Mouse (Mus musculus) MEL (cell line): Measurements from ENCODE around the gene Ctsl. TPM values are rescaled to one million over a fixed set of nuclear protein-coding genes. Genes with fewer than 3 reads are reported as not detected.
A peak's percentile ranks its signal among the peaks of the same experiment; 100 is the strongest.

Experiments
- DNase-seq: peaks from one replicate; pipeline ENCODE4 v3.0.0; 2011; ENCODE audit warnings: low read depth, low spot score
- H3K27ac ChIP-seq: 2 replicates; pipeline ENCODE4 v1.5.1; 2012; ENCODE audit warnings: low read depth, mild to moderate bottlenecking, control low read depth, low read length, moderate library complexity; ENCODE audit not compliant: control insufficient read depth
- H3K27me3 ChIP-seq, 2 experiments: fragments of 150-350 bp in 1 of 2; sonication (generic) in 1 of 2; 2 replicates each; pipeline ENCODE4 v1.6.1; 2012; ENCODE audit warnings: low read length in 2 of 2, mild to moderate bottlenecking in 2 of 2, improper control_type of control experiment in 1 of 2, moderate library complexity in 1 of 2; ENCODE audit not compliant: insufficient read depth in 2 of 2, control insufficient read depth in 1 of 2
- H3K36me3 ChIP-seq, 2 experiments: 2 replicates each; pipeline ENCODE4 v1.6.1; 2012 to 2014; ENCODE audit warnings: low read length in 2 of 2, improper control_type of control experiment in 1 of 2, inconsistent platforms in 1 of 2, mild to moderate bottlenecking in 1 of 2; ENCODE audit not compliant: insufficient read depth in 2 of 2, control insufficient read depth in 1 of 2
- H3K4me1 ChIP-seq, 2 experiments: fragments of 150-350 bp in 1 of 2; sonication (generic) in 1 of 2; 2 replicates each; pipeline ENCODE4 v1.6.1; 2012; ENCODE audit warnings: low read length in 2 of 2, improper control_type of control experiment in 1 of 2, mild to moderate bottlenecking in 1 of 2; ENCODE audit not compliant: insufficient read depth in 2 of 2, control insufficient read depth in 1 of 2
- H3K4me3 ChIP-seq, 2 experiments: fragments of 150-350 bp in 1 of 2; sonication (generic) in 1 of 2; 2 replicates each; pipeline ENCODE4 v1.5.1; 2012; ENCODE audit warnings: low read depth in 2 of 2, low read length in 2 of 2, mild to moderate bottlenecking in 2 of 2, moderate library complexity in 2 of 2, control low read depth in 1 of 2, improper control_type of control experiment in 1 of 2; ENCODE audit not compliant: control insufficient read depth in 1 of 2, insufficient read depth in 1 of 2
- H3K79me2 ChIP-seq: 2 replicates; pipeline ENCODE4 v1.6.1; 2012; ENCODE audit warnings: mild to moderate bottlenecking, low read length, moderate library complexity; ENCODE audit not compliant: control insufficient read depth, poor library complexity, insufficient read depth
- H3K9ac ChIP-seq: 2 replicates; pipeline ENCODE4 v1.6.1; 2012; ENCODE audit warnings: low read depth, mild to moderate bottlenecking, control low read depth, low read length, moderate library complexity; ENCODE audit not compliant: control insufficient read depth, poor library complexity, severe bottlenecking
- H3K9me3 ChIP-seq: fragments of 150-350 bp; sonication (generic); replicated peaks from 2 replicates; pipeline ENCODE4 v1.6.1; 2012; ENCODE audit warnings: mild to moderate bottlenecking, low read length, improper control_type of control experiment, moderate library complexity; ENCODE audit not compliant: insufficient read depth
- BHLHE40 ChIP-seq: IDR thresholded peaks from 2 replicates; pipeline ENCODE4 v1.6.1; 2012; ENCODE audit warnings: low read depth, mild to moderate bottlenecking, inconsistent platforms, low read length, improper control_type of control experiment, borderline replicate concordance
- CHD1 ChIP-seq: IDR thresholded peaks from 2 replicates; pipeline ENCODE4 v1.6.1; 2012; ENCODE audit warnings: low read depth, mild to moderate bottlenecking, inconsistent platforms, low read length, improper control_type of control experiment
- CHD2 ChIP-seq: IDR thresholded peaks from 2 replicates; pipeline ENCODE4 v1.6.1; 2011; ENCODE audit warnings: low read length, improper control_type of control experiment
- CTCF ChIP-seq, 3 experiments: IDR thresholded peaks in 2 of 3; conservative IDR thresholded peaks in 1 of 3; 2 replicates each; pipeline ENCODE4 v1.5.1; 2011 to 2012; ENCODE audit warnings: low read length in 3 of 3, low read depth in 2 of 3, mild to moderate bottlenecking in 2 of 3, improper control_type of control experiment in 1 of 3, inconsistent platforms in 1 of 3, mixed read lengths in 1 of 3, moderate library complexity in 1 of 3; ENCODE audit not compliant: control insufficient read depth in 1 of 3, insufficient read depth in 1 of 3, poor library complexity in 1 of 3, severe bottlenecking in 1 of 3
- E2F4 ChIP-seq: IDR thresholded peaks from 2 replicates; pipeline ENCODE4 v1.6.1; 2011; ENCODE audit warnings: low read depth, low read length, improper control_type of control experiment, borderline replicate concordance
- ELF1 ChIP-seq: IDR thresholded peaks from 2 replicates; pipeline ENCODE4 v1.6.1; 2014; ENCODE audit warnings: low read depth, mild to moderate bottlenecking, inconsistent platforms, low read length, improper control_type of control experiment, moderate library complexity
- EP300 ChIP-seq, 2 experiments: IDR thresholded peaks; 2 replicates each; pipeline ENCODE4 v1.6.1; 2011; ENCODE audit warnings: improper control_type of control experiment in 2 of 2, low read length in 2 of 2, low read depth in 1 of 2, mild to moderate bottlenecking in 1 of 2
- ETS1 ChIP-seq: IDR thresholded peaks from 2 replicates; pipeline ENCODE4 v1.6.1; 2012; ENCODE audit warnings: low read depth, mild to moderate bottlenecking, inconsistent platforms, low read length, improper control_type of control experiment, moderate library complexity
- GABPA ChIP-seq: IDR thresholded peaks from 2 replicates; pipeline ENCODE4 v1.6.1; 2012; ENCODE audit warnings: low read depth, mild to moderate bottlenecking, inconsistent platforms, low read length, improper control_type of control experiment, moderate library complexity
- GATA1 ChIP-seq: IDR thresholded peaks from 2 replicates; pipeline ENCODE4 v1.6.1; 2011; ENCODE audit warnings: low read depth, low read length, improper control_type of control experiment
- HCFC1 ChIP-seq: IDR thresholded peaks from 2 replicates; pipeline ENCODE4 v1.6.1; 2012; ENCODE audit warnings: low read depth, mild to moderate bottlenecking, inconsistent platforms, low read length, improper control_type of control experiment, moderate library complexity
- JUND ChIP-seq: IDR thresholded peaks from 2 replicates; pipeline ENCODE4 v1.6.1; 2011; ENCODE audit warnings: low read depth, mild to moderate bottlenecking, improper control_type of control experiment, low read length
- KAT2A ChIP-seq: conservative IDR thresholded peaks from 2 replicates; pipeline ENCODE4 v1.6.1; 2012; ENCODE audit warnings: low read depth, low read length, improper control_type of control experiment, inconsistent platforms
- MAFK ChIP-seq: IDR thresholded peaks from 2 replicates; pipeline ENCODE4 v1.6.1; 2011; ENCODE audit warnings: low read depth, mild to moderate bottlenecking, low read length, improper control_type of control experiment, borderline replicate concordance
- MAX ChIP-seq: IDR thresholded peaks from 2 replicates; pipeline ENCODE4 v1.6.1; 2011; ENCODE audit warnings: low read length, improper control_type of control experiment
- MAZ ChIP-seq: IDR thresholded peaks from 2 replicates; pipeline ENCODE4 v1.6.1; 2012; ENCODE audit warnings: low read depth, mild to moderate bottlenecking, inconsistent platforms, low read length, improper control_type of control experiment
- MEF2A ChIP-seq: IDR thresholded peaks from 2 replicates; pipeline ENCODE4 v1.6.1; 2014; ENCODE audit warnings: low read depth, mild to moderate bottlenecking, inconsistent platforms, low read length, improper control_type of control experiment; ENCODE audit not compliant: poor library complexity, insufficient replicate concordance, severe bottlenecking; ENCODE audit errors: extremely low read depth
- MXI1 ChIP-seq: IDR thresholded peaks from 2 replicates; pipeline ENCODE4 v1.6.1; 2011; ENCODE audit warnings: mild to moderate bottlenecking, low read depth, low read length, improper control_type of control experiment
- MYB ChIP-seq: IDR thresholded peaks from 2 replicates; pipeline ENCODE4 v1.6.1; 2011; ENCODE audit warnings: mild to moderate bottlenecking, low read depth, low read length, improper control_type of control experiment
- MYC ChIP-seq: IDR thresholded peaks from 2 replicates; pipeline ENCODE4 v1.6.1; 2011; ENCODE audit warnings: low read depth, mild to moderate bottlenecking, low read length, improper control_type of control experiment, moderate library complexity
- NELFE ChIP-seq: IDR thresholded peaks from 2 replicates; pipeline ENCODE4 v1.6.1; 2011; ENCODE audit warnings: low read depth, low read length, improper control_type of control experiment
- POLR2A ChIP-seq, 2 experiments: IDR thresholded peaks; 2 replicates each; pipeline ENCODE4 v1.6.1; 2011 to 2012; ENCODE audit warnings: low read length in 2 of 2, mild to moderate bottlenecking in 2 of 2, control low read depth in 1 of 2, improper control_type of control experiment in 1 of 2, low read depth in 1 of 2, moderate library complexity in 1 of 2; ENCODE audit not compliant: control insufficient read depth in 1 of 2, insufficient read depth in 1 of 2, poor library complexity in 1 of 2
- POLR2AphosphoS2 ChIP-seq: IDR thresholded peaks from 2 replicates; pipeline ENCODE4 v1.6.1; 2011; ENCODE audit warnings: low read length, improper control_type of control experiment
- POLR2AphosphoS5 ChIP-seq: IDR thresholded peaks from 2 replicates; pipeline ENCODE4 v1.6.1; 2012; ENCODE audit warnings: low read depth, borderline replicate concordance, mild to moderate bottlenecking, inconsistent platforms, low read length, moderate library complexity, mixed read lengths
- RAD21 ChIP-seq: IDR thresholded peaks from 2 replicates; pipeline ENCODE4 v1.6.1; 2011; ENCODE audit warnings: mild to moderate bottlenecking, low read depth, low read length, improper control_type of control experiment
- RCOR1 ChIP-seq: IDR thresholded peaks from 2 replicates; pipeline ENCODE4 v1.6.1; 2012; ENCODE audit warnings: low read depth, mild to moderate bottlenecking, inconsistent platforms, low read length, improper control_type of control experiment
- SIN3A ChIP-seq: IDR thresholded peaks from 2 replicates; pipeline ENCODE4 v1.6.1; 2012; ENCODE audit warnings: low read length, improper control_type of control experiment, inconsistent platforms
- SMC3 ChIP-seq: IDR thresholded peaks from 2 replicates; pipeline ENCODE4 v1.6.1; 2011; ENCODE audit warnings: low read depth, low read length, improper control_type of control experiment
- TAL1 ChIP-seq: IDR thresholded peaks from 2 replicates; pipeline ENCODE4 v1.6.1; 2012; ENCODE audit warnings: mild to moderate bottlenecking, inconsistent platforms, low read length, moderate library complexity, mixed read lengths
- TBP ChIP-seq: IDR thresholded peaks from 2 replicates; pipeline ENCODE4 v1.8.0; 2011; ENCODE audit warnings: low read depth, low read length, improper control_type of control experiment
- TCF12 ChIP-seq: IDR thresholded peaks from 2 replicates; pipeline ENCODE4 v1.6.1; 2014; ENCODE audit warnings: low read depth, mild to moderate bottlenecking, inconsistent platforms, low read length, improper control_type of control experiment, moderate library complexity
- UBTF ChIP-seq: IDR thresholded peaks from 2 replicates; pipeline ENCODE4 v1.6.1; 2012; ENCODE audit warnings: low read depth, mild to moderate bottlenecking, inconsistent platforms, low read length, improper control_type of control experiment, moderate library complexity, borderline replicate concordance; ENCODE audit not compliant: insufficient read depth
- USF1 ChIP-seq: IDR thresholded peaks from 2 replicates; pipeline ENCODE4 v1.6.1; 2014; ENCODE audit warnings: low read depth, mild to moderate bottlenecking, inconsistent platforms, low read length, improper control_type of control experiment, moderate library complexity
- USF2 ChIP-seq, 2 experiments: IDR thresholded peaks; 2 replicates each; pipeline ENCODE4 v1.6.1; 2011 to 2012; ENCODE audit warnings: improper control_type of control experiment in 2 of 2, low read length in 2 of 2, borderline replicate concordance in 1 of 2, inconsistent platforms in 1 of 2, low read depth in 1 of 2, mild to moderate bottlenecking in 1 of 2; ENCODE audit not compliant: insufficient read depth in 1 of 2
- ZC3H11A ChIP-seq: IDR thresholded peaks from 2 replicates; pipeline ENCODE4 v1.6.1; 2012; ENCODE audit warnings: low read depth, mild to moderate bottlenecking, inconsistent platforms, low read length, improper control_type of control experiment
- ZKSCAN1 ChIP-seq: IDR thresholded peaks from 2 replicates; pipeline ENCODE4 v1.6.1; 2012; ENCODE audit warnings: low read depth, mild to moderate bottlenecking, inconsistent platforms, low read length, improper control_type of control experiment, moderate library complexity
- ZMIZ1 ChIP-seq: IDR thresholded peaks from 2 replicates; pipeline ENCODE4 v1.6.1; 2012; ENCODE audit warnings: low read depth, mild to moderate bottlenecking, inconsistent platforms, low read length, improper control_type of control experiment, moderate library complexity
- ZNF384 ChIP-seq: IDR thresholded peaks from 2 replicates; pipeline ENCODE4 v1.6.1; 2012; ENCODE audit warnings: low read depth, mild to moderate bottlenecking, inconsistent platforms, low read length, improper control_type of control experiment
- polyA plus RNA-seq, 2 experiments: library from polyadenylated mRNA; stranded (reverse) in 1 of 2; unstranded in 1 of 2; fragments of >175 nt in 1 of 2; fragments of >200 nt in 1 of 2; gene quantifications; 2 replicates each; pipeline versions ENCODE4 v1.2.1 to v1.2.4; 2012; ENCODE audit warnings: low replicate concordance in 2 of 2, low read depth in 1 of 2; ENCODE audit not compliant: insufficient read length in 2 of 2, insufficient read depth in 1 of 2, missing spikeins in 1 of 2
- total RNA-seq: library from RNA; depleted of rRNA; stranded (reverse); fragments of 300-350 nt; gene quantifications from 2 replicates; pipeline ENCODE4 v1.2.3, GENCODE M21; 2012

Gene Ctsl
- total and polyA plus RNA-seq, 3 experiments: 20.1 to 39.2 TPM; not detected in 1

- Histone ChIP-seq H3K27me3 (no peaks in the 10 kb centered on the region), H3K9ac (no peak overlapping the region; the same call in 1 of the 2 replicates), H3K9me3 (no peaks in the 10 kb centered on the region), H3K36me3 (peaks cover 0 to 20% of the 10 kb centered on the region in 2 experiments; a peak in 2 of 4 replicates), H3K4me1 (peaks cover 14 to 22% of the 10 kb centered on the region in 2 experiments), H3K27ac (peak overlapping the region; percentile 87), H3K4me3 (no peak overlapping the region), H3K79me2 (no peaks in the 10 kb centered on the region)
- peak; percentile 84 for DNase-seq
- TF ChIP-seq GATA1: peak; percentile 95
- TF ChIP-seq POLR2A (IDR thresholded peaks at IDR 0.05; ENCODE audit: control insufficient read depth in 1 of 2, insufficient read depth in 1 of 2, low read depth in 1 of 2, low read length in 2 of 2, poor library complexity in 1 of 2): no peak
- no peak for TF ChIP-seq ZC3H11A
- no peak for TF ChIP-seq MEF2A
- no peak for TF ChIP-seq CHD2
- TF ChIP-seq MYB: no peak
- TF ChIP-seq EP300 (IDR thresholded peaks at IDR 0.05; ENCODE audit: low read depth in 1 of 2, low read length in 2 of 2): peak; percentile 95 to 96
- peak; percentile 73 for TF ChIP-seq RCOR1
- TF ChIP-seq CHD1: no peak
- TF ChIP-seq POLR2AphosphoS2: 0 out of 2 replicates have a peak, but pooled peaks have one; percentile 33
- TF ChIP-seq ETS1: peak; percentile 90
- no peak for TF ChIP-seq MYC
- no peak for TF ChIP-seq ZKSCAN1
- no peak for TF ChIP-seq UBTF
- peak; percentile 65 for TF ChIP-seq SIN3A
- no peak for TF ChIP-seq POLR2AphosphoS5
- TF ChIP-seq BHLHE40: no peak
- TF ChIP-seq MAFK: no peak
- TF ChIP-seq E2F4: no peak
- peak; percentile 90 for TF ChIP-seq TAL1
- no peak for TF ChIP-seq CTCF (IDR thresholded peaks at IDR 0.05 in 2 of 3, conservative IDR thresholded peaks at IDR 0.05 in 1 of 3; ENCODE audit: control insufficient read depth in 1 of 3, insufficient read depth in 1 of 3, low read depth in 2 of 3, low read length in 3 of 3, poor library complexity in 1 of 3, severe bottlenecking in 1 of 3)
- no peak for TF ChIP-seq USF1
- no peak for TF ChIP-seq RAD21
- no peak; the same call in 1 of the 2 replicates for TF ChIP-seq KAT2A
- TF ChIP-seq MAX: no peak
- TF ChIP-seq ZMIZ1: no peak
- TF ChIP-seq ZNF384: no peak
- no peak for TF ChIP-seq ELF1
- TF ChIP-seq MAZ: no peak
- TF ChIP-seq SMC3: no peak
- no peak for TF ChIP-seq NELFE
- TF ChIP-seq USF2 (IDR thresholded peaks at IDR 0.05; ENCODE audit: borderline replicate concordance in 1 of 2, insufficient read depth in 1 of 2, low read depth in 1 of 2, low read length in 2 of 2): no peak
- no peak for TF ChIP-seq HCFC1
- no peak for TF ChIP-seq JUND
- TF ChIP-seq TBP: no peak
- no peak for TF ChIP-seq GABPA
- TF ChIP-seq TCF12: peak; percentile 97
- no peak for TF ChIP-seq MXI1
Observed at GRCm38 (mm10) chr13:64411282-64411681, 40.6 kb upstream of the Ctsl start.
